Mouse (Mus musculus): ENCODE results near the gene Snx29.

GRCm38 (mm10) chr16:11420311-11421080 is 97.8 kb downstream of the Snx29 start:
- no peak for TF ChIP-seq POLR2A (IDR thresholded peaks at IDR 0.05; ENCODE audit: insufficient read depth, low read depth, low read length)
- no peak for TF ChIP-seq EP300 (IDR thresholded peaks at IDR 0.05; ENCODE audit: insufficient read depth, low read depth, low read length)
- no peak for TF ChIP-seq CTCF (IDR thresholded peaks at IDR 0.05)

Measured in heart, adult 2 months (tissue).